In the genomic region with DNA sequence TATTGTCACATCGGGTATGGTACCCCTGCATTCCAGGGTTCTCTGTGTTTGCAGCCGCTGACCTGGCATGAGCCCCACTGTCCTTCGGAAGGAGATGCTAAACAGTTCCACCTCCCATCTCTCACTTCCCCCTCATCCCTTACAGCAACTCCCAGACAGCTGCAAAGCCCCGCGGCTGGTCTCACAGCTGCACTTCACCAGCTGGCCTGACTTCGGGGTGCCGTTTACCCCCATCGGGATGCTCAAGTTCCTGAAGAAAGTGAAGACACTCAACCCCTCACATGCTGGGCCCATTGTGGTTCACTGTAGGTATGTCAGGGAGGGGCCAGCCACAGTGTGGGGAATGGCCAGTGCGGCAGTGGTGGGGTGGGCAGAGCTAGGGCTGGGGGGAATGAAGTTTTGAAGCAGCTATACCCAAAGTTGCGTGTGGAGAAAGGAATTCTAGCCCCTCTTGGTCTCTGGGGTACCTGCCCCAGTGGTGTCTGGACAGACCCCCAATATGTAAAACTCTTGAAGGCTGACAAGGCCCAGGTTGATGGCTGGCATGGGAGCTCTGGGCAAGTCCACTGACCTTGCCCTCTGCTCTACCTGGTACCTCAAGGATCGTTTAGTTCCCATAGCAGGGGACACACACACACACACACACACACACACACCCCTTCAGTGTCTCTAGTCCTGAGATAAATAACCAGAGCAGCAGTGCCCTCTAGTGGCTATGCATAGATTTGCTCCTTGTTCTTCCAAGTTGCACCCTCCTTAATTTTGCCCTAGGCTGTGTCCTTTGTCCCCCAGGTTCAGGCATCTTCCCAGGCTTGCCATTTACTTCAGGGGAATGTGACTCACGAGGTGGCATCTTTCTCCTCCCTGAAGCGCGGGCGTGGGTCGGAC, we compare ENCODE assay signal across 9 mouse cellular contexts. TPM values are rescaled to one million over a fixed set of nuclear protein-coding genes. Genes with fewer than 3 reads are reported as not detected.
A peak's percentile ranks its signal among the peaks of the same experiment; 100 is the strongest.
DNase-seq lines count a peak whose midpoint lies in the region; ATAC-seq and TF ChIP-seq lines count a peak whose summit lies in the region.
"Had no signal": no experiment of that assay in that cellular context is flagged by ENCODE, and none has a peak within 500 bp of the region (broad histone marks: within the 10 kb centered on the region; RNA-seq: fewer than 3 reads in every experiment).

No protein-coding gene starts in this region.

- H3K36me3 ChIP-seq in G1E (replicated peaks) = peaks cover 99% of the 10 kb centered on the region
- H3K36me3 ChIP-seq in limb, embryonic 11.5 days (ENCODE audit: control insufficient read depth, insufficient read depth, low read length) = no peaks in the 10 kb centered on the region
- H3K36me3 ChIP-seq: stomach, embryonic 15.5 days had no signal

- ATAC-seq in G1E (ENCODE audit: extremely low read depth, insufficient number of reproducible peaks, low FRiP score, poor library complexity, severe bottlenecking) = no peak
- ATAC-seq in limb, embryonic 11.5 days (ENCODE audit: insufficient number of reproducible peaks, low FRiP score, low TSS enrichment, low read depth) = 0 out of 2 replicates have a peak, but pooled peaks have one; percentile 39

- H3K4me1 ChIP-seq in G1E (ENCODE audit: insufficient read depth, low read depth, low read length) = peaks cover 18% of the 10 kb centered on the region
- H3K4me1 ChIP-seq in limb, embryonic 11.5 days (ENCODE audit: control insufficient read depth, insufficient read depth, low read length) = no peaks in the 10 kb centered on the region
- H3K4me1 ChIP-seq: stomach, embryonic 15.5 days had no signal

- peak; percentile 49 for TF ChIP-seq CTCF in G1E (IDR thresholded peaks at IDR 0.05; ENCODE audit: low read depth, low read length)

- H3K4me3 ChIP-seq in G1E (ENCODE audit: low read depth, low read length) = no peak overlapping the region
- H3K4me3 ChIP-seq in limb, embryonic 11.5 days (ENCODE audit: low read depth, low read length) = no peak overlapping the region
- H3K4me3 ChIP-seq: stomach, embryonic 15.5 days had no signal

- H3K9ac ChIP-seq in limb, embryonic 11.5 days (ENCODE audit: low read length) = no peak overlapping the region
- H3K9ac ChIP-seq: stomach, embryonic 15.5 days had no signal

- no peaks in the 10 kb centered on the region for H3K9me3 ChIP-seq in G1E (replicated peaks)
- H3K9me3 ChIP-seq in limb, embryonic 11.5 days (ENCODE audit: control insufficient read depth, low read length) = no peaks in the 10 kb centered on the region
- H3K9me3 ChIP-seq: stomach, embryonic 15.5 days had no signal

- no peak overlapping the region for H3K27ac ChIP-seq in limb, embryonic 11.5 days (replicated peaks; ENCODE audit: low read depth, low read length)
- H3K27ac ChIP-seq: stomach, embryonic 15.5 days had no signal

- 36% methylated on average over 16 of the region's 16 CpGs for WGBS in limb, embryonic 11.5 days

- H3K27me3 ChIP-seq in G1E (ENCODE audit: insufficient read depth, low read length) = no peaks in the 10 kb centered on the region
- no peaks in the 10 kb centered on the region for H3K27me3 ChIP-seq in limb, embryonic 11.5 days (ENCODE audit: control insufficient read depth, insufficient read depth, low read length)
- H3K27me3 ChIP-seq: stomach, embryonic 15.5 days had no signal

- no peak overlapping the region for H3K4me2 ChIP-seq in limb, embryonic 11.5 days (ENCODE audit: low read depth, severe bottlenecking)
- H3K4me2 ChIP-seq: stomach, embryonic 15.5 days had no signal

- peak; percentile 80 for DNase-seq in 3T3-L1 (ENCODE audit: low read depth, low spot score)
- peak; percentile 25 for DNase-seq in G1E (ENCODE audit: low spot score)
- peak; percentile 69 for DNase-seq in cerebellum, adult 9-10 months
- peak; percentile 24 to 60 for DNase-seq in frontal cortex, postnatal 25 days (ENCODE audit: low spot score in 2 of 2)
- DNase-seq in kidney, adult 18-20 months = peak; percentile 35
- DNase-seq in limb, embryonic 11.5 days (ENCODE audit: low spot score) = peak; percentile 73
- DNase-seq in naive thymus-derived CD4-positive, alpha-beta T cell, adult 2 months (ENCODE audit: low read depth) = peak; percentile 86
- peak; percentile 48 to 68 for DNase-seq in thymus, postnatal 10 days (ENCODE audit: low spot score in 2 of 2)

RNA-seq across cellular contexts. Expression of a gene that starts 47.1 kb away (rescaled TPM):
- 719 and 924 TPM in 2 replicates for total RNA-seq in G1E (2014; fragmentation: Nextera tagmentation)
- 209 and 272 TPM in 2 replicates for total RNA-seq in G1E (2017)
- polyA plus RNA-seq in G1E (2012) = 18.9 and 22.4 TPM in 2 replicates
- polyA plus RNA-seq in limb, embryonic 11.5 days (2014; fragmentation: Nextera tagmentation; extraction: Ambion mirVana) = 57.4 and 63.6 TPM in 2 replicates

Comparison
In these comparisons a context has a peak if more than half of its experiments do, and no peak if none do; other contexts are left out.
1. DNase-seq: peak in every context shown above with its lines; median percentile 86 in naive thymus-derived CD4-positive, alpha-beta T cell, adult 2 months; 80 in 3T3-L1; 73 in limb, embryonic 11.5 days; 69 in cerebellum, adult 9-10 months; 58 in thymus, postnatal 10 days; 42 in frontal cortex, postnatal 25 days; 35 in kidney, adult 18-20 months; 25 in G1E.